Mouse (Mus musculus) cerebellum, adult 9-10 months (tissue): ENCODE data around the gene Nenf.
A peak's percentile ranks its signal among the peaks of the same experiment; 100 is the strongest.

ENCODE experiments used
- DNase-seq: peaks from one replicate; pipeline ENCODE4 v3.0.0; 2022

The Nenf gene

DNA sequence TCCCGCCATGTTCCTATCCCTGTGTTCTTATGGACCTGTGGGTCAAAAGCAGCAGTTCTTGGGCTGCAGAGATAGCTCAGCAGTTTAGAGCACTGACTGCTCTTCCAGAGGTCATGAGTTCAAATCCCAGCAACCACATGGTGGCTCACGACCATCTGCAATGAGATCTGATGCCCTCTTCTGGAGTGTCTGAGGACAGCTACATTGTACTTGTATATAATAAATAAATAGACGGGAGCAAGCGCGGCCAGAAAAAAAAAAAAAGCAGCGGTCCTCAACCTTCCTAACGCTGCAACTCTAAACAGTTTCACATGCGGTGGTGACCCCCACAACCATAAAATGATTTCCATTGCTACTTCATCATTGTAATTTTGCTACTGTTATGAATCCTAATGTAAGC lies 1.2 kb downstream of the Nenf start:
- DNase-seq: peak; percentile 52

DNA sequence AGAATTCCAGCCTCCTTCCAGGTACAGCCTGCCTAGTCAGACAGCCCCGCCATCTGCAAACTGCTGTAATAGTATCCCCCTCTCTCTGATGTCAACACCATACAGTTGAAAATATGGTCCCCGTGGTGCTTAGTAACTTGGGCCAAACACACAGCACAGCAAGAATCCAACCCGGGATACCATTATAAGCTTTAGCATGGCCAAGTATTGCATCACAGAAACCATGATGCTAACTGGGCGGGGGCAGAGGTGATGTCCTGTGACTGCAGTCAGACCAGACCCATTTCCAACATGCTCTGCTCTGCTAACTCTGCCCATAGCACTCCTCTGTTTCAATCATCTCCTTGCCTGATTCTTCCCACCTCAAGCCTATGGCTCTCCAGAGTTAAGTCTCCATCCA lies 4.1 kb downstream of the Nenf start:
- DNase-seq: no peak

DNA sequence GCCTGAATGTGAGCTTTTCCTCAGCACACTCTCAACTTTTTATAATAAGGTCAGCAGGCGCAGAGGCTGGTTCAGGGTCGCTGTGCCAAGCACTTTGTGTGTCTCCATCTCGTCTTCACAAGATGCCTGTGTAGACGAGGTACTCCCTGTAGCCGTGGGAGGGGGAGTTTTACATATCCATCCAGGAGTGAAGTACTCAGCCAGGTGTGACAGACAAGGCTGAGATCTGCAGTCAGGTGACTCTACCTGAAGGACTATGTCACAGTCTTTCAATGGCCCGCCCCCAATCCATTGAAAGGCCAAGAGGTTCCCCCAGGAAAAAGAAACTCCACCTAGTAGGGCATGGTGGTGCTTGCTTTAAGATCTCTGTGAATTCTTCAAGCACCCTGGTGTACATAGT lies 4.8 kb downstream of the Nenf start:
- DNase-seq: no peak

DNA sequence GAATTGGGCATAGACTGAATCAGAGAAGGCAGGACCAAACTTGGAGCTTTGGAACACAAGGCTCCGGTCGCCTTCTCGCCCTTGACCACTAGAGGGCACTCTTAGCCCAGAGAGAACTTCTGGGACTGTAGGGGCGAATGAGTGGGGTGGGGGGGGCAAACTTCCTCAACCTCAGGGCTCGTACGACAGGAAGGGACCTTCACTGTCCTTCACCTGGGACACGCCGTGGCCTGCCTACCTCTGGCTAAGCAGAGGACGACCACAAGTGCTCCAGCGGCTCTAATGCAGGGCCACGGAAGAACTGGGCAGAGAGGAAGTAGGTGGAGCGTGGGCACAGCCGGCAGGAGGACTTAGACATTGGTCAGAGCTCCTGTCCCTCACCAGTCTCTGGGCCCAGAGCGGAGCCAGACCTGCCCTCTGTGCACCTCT lies 5.5 kb downstream of the Nenf start:
- peak; percentile 89 for DNase-seq

DNA sequence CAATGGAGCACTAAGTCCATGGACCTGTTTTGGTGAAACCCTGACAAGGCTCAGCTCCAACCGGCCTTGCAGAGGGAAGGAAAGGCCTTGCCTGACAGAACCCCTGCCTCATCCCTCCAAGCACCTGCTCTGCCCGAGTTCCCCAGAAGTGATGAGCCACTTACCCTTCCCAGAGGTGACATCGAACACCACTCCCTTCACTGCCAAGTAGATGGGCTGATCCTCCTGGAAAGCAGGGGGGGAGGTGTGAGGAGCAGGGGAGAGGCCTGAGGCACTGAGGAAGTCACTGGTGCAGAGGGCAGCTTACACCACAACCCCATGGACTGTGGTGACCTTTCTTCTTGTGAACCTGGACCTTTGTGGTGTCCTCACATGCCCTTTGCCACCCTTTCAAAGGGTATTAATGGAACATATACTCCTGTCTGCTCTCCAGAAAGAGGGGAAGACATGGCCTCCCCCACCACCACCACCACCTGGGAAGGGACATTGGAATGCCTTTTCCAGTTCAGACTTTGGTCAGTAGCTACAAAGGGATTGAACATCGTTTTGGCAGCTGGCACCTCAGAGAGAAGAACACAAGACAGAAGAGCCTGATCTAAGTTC lies 6.6 kb downstream of the Nenf start:
- DNase-seq: no peak

DNA sequence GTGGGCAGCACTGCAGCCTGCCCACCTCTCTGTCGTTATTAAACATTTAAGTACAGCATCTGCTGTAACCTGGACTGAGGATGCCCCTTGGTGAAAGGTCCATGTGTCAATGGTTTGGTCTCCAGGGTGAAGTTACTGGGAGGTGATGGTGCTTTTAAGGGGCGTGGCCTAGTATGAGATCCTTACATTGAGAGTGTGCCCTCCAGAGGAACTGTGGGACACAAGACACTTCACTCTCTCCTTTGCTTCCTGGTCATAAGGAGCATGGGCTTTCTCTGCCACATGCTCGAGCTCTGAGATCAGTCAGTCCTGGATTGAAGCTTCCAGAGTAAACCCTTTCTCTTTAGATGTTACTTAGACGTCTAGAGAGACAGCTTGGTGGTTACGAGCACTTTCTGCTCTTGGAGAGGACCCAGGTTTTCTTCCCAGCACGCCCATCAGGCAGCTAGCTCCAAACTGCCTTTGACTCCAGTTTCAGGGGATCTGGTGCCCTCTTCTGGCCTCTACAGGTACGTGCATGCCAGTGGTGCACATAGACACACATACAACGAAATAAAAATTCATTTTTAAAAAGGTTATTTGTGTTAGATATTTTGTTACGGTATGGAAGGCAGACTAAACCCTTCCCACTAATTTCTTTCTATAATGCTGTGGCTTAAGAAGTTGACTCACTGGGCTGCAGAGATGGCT lies 10.1 kb downstream of the Nenf start:
- no peak for DNase-seq

DNA sequence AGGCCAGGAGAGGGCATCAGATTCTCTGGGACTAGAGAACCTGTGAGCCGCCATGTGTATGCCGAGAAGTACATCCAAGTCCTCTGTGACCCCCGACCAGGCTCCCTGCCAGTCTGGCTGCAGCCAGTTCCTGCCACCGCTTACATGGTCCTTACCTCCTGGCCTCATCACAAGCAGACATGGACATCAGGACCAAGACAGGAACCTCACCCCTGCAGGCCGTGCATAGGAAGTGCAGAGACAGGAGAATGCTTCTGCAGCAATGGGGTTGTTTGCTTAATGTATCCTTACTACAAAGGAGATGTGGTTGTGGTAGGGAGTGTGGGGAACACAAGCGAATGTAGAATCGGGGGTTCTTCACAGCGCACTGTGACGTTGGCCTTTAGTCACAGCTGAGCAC lies 11.7 kb downstream of the Nenf start:
- no peak for DNase-seq

DNA sequence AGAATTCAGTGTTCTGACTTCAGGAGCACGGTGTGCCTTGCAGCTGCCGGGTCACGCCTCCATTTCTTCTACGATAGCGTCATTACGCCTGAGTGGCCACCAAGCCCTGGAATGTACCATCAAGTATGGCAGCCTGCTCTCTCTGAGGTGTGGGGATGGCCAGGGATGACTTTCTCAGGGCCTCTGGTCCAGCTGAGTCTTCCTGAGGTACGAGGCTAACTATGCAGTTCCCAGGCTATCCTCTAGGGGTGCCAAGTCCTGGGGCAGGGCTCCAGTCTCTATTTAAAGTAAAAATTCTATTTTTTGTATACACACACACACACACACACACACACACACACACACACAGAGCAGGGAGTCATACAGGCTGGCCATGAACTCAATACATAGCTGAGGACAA lies 12.4 kb downstream of the Nenf start:
- no peak for DNase-seq

DNA sequence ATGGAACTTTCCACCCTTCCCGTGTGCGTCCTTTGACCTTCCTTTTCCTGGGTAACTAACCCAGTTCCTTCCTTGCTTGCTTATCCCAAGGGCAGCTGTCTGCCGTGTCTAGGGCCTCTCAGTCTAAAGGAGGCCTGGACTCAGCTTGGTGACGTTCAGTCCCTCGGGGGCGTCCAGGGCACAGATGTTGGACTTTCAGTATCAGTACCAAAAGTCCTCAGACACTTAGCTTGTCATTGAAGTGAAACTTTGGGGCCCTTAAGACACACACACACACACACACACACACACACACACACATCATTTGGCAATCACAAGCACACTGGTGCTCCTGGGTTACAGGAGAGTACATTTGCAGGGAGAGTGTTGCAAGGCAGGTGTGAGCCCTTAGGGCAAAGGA lies 13.8 kb downstream of the Nenf start:
- DNase-seq: no peak

DNA sequence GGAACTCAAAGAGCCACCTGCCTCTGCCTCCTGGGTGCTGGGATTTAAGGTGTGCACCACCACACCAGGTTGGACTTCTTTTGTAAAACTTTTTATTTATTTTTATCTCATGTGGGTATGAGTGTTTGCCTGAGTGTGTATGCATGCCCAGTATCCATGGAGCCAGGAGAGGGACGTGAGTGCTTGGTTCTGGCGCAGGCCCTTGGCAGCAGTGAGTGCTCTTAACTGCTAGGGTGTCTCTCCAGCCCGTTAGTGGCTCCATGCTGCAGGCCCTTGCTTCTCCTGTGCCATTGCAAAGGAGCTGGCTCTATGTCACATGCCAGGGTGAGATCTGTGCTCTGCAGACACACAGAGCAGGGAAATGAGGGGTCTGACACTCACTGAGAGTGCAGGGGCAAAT lies 14.3 kb downstream of the Nenf start:
- no peak for DNase-seq

DNA sequence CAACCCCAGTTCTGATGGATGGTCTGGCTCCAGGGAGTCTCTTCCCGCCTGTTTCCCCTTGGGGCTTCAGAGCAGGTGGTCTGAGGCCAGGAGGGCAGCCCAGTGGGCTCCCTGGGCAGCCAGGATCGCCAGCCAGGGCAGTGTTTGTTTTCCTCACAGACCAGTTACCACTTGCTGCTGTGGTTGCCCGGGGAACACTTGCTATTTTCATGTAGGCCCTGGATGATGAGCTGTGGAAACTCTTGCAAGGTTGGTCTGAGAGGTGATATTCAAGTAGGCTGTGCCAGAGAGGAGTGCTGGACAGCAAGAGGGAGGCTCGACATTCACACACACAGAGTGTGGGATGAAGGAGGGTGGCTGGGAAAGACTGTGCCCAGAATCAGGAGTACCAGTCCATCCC lies 16.1 kb downstream of the Nenf start:
- DNase-seq: no peak

DNA sequence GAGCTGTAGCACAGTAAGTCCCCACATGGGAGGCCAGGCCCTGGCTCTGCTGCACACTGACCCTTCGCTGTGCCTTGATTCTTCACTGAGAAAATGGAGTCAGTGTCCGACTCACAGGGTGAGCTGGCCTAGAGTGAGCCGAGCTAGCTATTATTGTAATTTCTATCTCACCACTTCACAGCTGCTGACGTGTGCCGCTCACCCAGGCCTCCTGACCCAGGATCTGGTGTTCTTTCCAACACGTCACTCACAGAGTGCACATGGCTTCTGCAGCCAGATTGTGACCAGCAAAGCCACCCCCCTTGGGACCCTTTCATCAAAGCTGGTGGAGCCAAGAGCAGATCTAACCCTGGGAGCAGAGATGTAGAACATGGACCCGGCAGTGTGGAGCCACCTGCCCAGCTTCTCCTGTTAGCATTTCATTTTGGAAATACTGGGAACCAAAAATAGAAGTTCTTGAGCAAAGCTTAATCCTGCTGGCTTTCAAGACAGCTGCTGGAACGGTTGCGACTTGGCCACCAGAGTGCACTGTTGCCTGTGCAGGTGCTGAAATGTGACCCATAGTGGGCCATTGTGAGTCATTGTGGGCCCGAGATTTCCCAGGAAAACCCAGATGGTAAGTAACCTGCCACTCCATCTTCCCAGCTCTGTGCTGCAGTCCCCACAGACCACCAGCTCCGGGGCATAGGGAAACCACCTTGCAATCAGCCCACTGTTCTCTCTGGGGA lies 18.6 kb downstream of the Nenf start:
- DNase-seq: no peak

DNA sequence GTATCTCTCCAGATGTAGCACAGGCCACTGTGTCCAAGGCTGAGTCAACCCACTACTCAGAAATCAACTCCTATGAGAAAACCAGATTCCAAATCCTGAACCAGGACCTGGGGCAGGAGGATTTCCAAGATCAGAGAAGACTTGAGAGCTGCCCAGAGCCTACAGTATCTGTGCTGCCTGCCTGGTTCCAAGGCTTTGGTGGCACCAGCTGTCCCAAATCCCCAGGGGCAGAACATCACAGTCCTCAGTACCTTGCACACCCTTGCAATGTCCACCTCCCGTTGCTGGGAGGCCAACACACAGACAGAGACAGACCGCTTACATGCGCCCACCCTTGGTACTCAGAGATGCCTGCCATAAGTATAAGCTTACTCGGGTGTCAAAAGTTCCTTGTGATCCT lies 19.7 kb downstream of the Nenf start:
- no peak for DNase-seq

DNA sequence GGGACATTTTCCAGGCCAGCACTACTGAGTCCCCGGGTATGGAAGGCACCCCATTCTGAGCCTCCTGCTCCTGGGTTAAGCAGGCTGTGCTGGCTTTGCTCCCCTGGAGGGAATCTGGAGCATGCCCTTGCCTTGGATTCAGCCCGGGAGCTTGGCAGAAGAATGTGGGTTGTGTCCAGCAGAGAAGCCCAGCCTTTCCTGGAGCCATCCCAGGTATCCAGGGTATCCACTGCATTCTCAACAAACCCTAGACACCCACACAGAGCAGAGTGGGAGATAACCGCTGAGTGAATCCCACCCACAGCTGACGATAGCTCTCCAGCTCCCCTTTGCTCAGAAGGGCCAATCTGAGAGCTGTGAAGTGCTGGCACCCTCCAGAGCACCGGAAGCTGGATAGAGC lies 21.5 kb downstream of the Nenf start:
- no peak for DNase-seq

DNA sequence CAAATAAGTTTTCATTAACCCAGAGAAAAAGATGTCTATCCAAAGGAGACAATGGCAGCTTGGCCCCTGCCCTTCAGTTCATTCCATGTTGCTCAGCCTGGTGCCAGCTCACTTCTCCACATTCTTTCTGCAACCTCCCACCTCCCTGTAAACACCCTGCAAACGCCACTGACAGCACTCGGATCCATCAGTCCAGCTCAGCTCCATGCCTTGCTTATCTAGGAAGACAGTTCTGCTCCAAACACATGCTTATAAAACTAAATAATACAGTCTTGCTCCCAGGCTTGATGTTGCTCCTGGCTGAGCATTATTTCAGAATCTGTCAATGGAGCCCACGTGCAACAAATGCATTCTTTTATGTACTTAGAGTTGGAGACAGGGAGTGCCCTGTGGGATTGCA lies 22.2 kb downstream of the Nenf start:
- no peak for DNase-seq

DNA sequence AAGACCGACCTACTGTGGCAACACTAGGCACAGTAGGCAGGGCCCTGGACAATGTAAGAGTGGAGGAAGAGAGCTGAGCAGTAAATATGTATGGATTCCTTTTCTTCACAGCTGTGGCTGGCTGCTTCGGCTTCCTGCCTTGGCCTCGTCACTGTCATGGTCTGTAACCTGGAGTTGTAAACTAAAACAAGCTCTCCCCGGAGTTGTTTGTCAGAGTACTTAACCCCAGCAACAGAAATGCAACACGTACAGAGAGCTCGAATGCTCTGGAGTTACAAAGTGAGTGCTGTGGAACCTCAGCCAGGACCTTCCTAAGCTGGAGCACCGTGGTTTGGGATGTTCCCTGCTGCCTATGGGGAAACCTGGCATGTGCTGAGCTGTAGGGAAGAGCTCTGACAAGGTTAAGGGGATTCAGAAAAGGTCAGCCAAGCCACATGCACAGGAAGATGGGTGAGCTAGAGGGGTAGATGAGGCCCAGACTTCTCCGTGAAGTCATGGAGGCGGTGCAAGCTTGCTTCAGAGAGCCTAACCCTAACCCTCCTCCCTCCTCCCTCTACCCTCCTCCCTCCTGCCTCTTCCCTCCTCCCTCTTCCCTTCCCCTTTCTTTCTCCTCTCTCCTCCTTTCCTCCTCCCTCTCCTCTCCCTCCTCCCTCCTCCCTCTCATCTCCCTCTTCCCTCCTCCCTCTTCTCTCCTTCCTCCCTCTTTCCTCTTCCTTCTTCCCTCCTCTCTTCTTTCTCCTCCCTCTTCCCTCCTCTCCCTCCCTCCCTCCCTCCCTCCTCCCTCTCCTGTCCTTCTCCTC lies 23.8 kb downstream of the Nenf start:
- no peak for DNase-seq

DNA sequence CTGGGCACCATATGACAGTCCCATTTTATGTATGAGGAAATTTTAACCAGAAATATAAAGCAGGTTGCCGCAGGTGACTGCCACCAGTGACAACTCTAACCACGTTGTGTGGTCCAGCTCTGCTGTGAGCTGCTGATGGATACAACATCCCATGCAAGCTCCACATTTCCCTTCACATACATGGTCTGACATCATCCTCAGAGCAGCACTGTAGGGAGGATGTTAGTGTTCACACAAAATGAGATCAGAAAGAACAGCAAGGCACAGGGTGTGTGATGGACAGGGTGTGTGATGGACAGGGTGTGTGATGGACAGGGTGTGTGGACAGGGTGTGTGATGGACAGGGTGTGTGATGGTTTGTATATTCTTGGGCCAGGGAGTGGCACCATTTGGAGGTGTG lies 24.9 kb downstream of the Nenf start:
- DNase-seq: no peak

DNA sequence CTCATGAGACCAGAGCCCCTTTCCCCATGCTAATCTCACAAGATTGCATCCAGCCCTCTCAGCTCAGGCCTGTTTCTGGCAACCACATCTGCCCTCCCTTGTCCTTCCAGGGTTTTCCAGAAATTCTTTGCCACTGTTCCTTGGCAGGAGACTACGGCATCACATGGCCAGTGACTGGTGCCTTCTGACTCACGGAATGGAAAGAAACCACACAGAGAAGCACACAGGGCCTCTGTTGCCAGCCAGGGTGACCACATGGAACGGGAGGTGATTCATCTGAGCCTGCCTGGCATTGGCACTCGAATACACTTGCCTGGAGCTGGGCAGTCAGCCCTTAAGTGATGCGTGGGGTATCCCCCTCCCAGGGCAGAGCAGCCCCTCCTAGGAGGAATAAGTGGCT lies 25.6 kb downstream of the Nenf start:
- peak; percentile 62 for DNase-seq

DNA sequence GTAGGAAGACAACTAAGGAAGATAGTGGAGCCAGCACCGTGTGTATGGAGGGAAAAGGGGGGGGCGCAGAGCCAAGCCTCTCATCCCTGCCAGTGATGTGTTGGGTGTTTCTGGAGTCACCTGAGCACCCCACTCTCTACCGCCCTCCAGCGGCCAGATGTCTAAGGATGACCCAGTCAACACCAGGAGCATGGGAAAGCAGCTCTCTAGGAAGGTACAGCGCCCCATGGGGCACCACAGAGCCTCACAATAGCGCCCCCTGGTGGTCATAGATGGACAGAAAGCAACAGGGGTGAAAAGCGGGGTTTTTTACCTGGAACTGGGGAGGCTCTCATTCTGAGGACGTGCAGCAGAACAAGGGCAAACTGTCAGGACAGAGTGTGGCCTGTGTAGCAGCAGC lies 29.2 kb downstream of the Nenf start:
- no peak for DNase-seq

DNA sequence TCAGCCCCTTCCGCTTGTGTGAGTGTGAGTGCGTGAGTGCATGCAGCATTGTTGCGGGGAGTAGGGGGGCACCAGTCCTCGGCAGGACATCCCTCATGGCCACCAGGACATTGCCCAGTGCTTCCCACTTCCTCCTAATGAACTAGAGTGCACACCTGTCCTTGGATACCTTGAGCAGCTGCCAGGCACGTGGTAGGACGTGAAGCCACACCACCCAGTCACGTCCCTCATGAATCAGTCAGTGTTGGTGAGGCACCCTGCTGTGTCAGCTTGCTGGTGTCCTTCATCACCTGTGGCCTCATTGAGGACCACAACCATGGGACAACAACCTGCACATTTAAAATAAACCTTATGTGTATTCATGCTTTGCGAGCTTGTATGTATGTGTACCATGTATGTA lies 33.5 kb downstream of the Nenf start:
- no peak for DNase-seq

DNA sequence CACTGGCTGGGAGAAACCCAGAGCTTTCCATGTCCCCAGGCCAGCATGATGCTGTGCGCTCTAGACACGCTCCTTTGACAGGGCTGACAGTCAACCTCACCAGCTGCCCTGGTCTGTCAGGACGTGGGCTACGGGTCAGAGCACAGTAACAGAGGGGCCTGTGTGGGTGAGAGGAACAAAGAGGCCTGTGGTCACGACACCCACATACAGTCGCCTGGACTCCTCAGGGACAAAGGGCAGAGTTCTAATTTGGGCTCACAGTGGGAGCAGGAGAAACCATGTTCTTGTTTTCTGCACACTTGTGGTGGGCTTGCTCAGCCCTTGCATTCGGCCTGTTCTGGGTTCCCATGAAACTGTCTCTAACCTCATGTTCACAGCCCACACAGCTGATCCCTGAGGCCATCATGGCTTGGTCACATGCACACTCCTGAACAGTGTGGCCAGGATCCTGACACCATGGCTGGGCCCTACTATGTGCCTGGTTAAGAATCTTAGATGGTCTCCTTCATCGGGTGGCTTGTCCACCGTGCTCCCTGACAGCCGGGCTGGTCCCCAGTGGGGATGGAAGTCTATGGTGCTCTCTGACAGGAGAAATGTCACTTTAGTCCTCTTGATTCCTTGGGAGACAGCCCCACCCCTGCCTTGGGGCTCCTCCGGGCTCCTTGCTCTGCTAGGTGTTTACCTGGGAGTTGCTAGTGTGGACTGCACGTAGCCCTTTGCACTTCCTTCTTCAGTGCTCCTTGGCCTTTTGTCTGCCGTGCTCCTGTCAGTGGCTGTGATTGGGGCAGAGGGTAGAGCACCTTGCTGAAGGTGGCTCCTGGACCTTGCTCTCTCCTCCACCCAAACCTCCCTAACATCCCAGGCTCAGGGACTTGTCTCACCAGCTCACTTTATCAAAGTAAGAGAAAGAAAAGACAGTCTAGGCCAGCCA lies 34.6 kb downstream of the Nenf start:
- no peak for DNase-seq

DNA sequence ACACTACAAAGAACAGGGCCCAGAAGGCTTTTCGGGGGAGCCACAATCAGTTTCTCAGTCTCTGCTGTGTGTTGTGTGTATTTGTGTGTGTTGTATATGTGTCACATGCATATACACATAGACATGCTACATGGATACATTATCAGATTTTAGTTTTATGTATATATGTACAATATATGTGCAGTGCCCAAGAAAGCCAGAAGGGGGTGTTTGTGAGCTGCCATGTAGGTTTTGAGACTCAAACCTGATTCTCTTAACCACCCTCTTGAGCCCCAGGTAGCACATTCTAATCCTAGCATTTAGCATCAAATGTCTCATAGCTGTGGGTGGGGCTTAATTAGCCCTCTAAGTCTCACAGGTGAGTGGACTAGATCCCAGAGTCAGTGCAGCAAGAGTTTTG lies 35.7 kb downstream of the Nenf start:
- no peak for DNase-seq

DNA sequence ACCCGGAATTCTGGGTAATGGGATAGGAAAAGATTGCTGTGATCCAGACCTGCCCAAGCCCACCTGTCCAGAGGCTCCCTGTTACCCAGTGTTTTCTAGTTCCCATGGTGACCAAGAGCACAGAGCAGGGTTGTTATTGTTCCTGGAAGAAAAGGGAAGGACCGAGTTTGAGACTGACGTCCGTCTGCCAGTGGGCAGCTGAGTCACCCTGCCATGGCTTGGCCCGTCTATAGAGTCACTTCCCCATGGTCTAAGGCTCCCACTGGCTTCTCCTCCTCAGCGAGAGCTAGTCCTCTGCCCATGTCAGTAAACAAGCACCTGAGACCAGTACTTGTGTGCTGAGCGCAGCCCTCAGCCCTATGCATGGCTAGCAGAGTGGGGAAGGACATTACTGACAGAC lies 36.8 kb downstream of the Nenf start:
- DNase-seq: no peak
